Mouse (Mus musculus) heart, adult 18-20 months (tissue): ENCODE results near the gene Ddx20. TPM values are rescaled to one million over a fixed set of nuclear protein-coding genes. Genes with fewer than 3 reads are reported as not detected.
A peak's percentile ranks its signal among the peaks of the same experiment; 100 is the strongest.

Experiments used
- DNase-seq, 2 experiments: peaks; one replicate each; pipeline ENCODE4 v3.0.0; 2021 to 2022; ENCODE audit warnings: mixed read lengths in 1 of 2
- total RNA-seq, 2 experiments: library from RNA; stranded (reverse); gene quantifications; 2 replicates each; pipeline ENCODE4 v1.2.3; 2021

Gene Ddx20
- total RNA-seq, 2 experiments from 2014 or later, result 11.4 to 11.5 TPM

DNA sequence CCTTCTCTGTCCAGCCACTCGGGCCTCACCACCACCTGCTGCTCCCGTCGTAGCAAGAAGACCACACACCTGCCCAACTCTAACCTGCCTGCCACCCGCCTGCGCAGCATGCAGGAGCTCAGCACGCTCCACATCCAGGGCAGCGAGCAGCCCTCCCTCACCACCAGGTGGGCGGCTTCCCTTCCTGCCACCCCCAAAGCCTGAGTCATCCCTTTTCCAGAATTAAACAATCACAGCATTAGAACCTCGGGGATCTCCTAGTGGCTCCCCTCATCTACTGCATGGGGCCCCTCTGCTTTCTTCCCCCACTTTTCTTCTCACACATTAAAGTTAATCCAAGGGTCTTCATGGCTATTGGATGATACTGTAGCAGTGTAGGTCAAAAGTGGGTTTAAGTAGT is 19.2 kb downstream of the Ddx20 start:
- no peak for DNase-seq

GRCm38 (mm10) chr3:105666996-105667523 is 20.3 kb downstream of the Ddx20 start:
- DNase-seq, result no peak

DNA sequence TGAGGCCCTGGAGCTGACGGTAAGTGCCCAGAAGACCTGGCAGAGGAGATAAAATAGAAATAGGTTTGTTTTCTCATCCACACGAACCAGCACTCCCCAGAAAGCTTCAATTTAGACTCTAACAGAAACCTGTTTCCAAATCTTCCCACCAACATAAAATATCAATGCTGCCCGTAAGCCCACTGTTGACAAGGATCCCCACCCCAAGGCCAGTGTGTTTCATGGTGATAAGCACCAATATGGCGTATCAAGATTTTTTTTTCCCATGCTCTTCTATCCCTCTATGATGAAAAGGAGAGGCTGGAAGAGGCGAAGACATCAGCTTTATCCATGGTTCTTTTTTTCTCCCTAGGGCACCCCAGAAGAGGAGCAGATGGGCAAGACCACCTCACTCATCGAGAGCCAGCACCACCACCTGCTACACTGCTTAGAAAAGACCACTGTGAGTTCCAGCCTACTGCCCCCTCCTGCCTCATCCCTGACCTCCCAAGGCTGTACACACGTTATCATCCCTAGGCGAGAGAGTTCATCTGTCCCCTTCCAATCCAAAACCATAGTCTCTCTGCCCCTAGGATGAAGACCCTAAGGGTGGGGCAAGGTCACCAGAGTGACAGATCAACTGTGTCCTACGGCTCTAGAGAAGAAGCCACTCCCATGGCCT is 22.1 kb downstream of the Ddx20 start:
- no peak for DNase-seq

DNA sequence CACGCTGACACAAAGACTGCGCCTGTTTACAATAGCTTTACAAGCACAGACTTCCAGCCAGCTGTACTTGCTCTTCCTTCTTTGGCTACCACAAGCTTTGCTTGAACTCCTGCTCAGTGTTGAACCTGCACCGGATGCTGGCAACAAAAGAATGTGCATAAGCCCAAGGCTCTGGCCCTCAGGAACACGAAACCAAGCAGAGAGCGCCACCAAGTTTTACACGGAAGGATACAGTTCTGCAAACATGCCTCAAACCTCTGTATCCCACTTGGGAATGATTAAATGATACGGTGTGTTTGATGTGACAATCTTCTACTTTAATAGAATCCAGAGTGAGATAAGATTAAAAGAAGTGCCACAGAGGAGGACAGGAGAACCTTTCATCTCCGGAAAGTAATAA is 24.3 kb downstream of the Ddx20 start:
- DNase-seq, result no peak

DNA sequence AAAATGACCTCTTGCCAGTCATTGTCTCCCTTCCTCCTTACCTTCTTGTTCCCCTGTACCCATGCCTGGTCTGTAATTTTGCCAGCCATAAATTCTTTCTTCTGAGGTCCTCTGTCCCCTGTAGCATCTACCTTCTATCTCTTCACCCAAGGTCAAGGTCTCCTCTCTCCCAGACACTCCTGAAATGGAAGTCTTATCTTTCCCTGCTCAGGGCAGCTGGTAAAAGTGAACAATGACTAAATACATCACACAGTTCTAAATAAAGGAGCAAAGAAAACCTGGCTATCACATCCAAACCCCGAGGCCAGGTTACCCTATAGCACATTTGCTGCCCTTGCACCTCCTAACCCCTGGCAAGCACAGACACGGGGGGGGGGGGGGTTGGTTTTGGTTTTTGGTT is 26.8 kb downstream of the Ddx20 start:
- DNase-seq, result peak in 1 of 2 experiments; percentile 34

- peak in 1 of 2 experiments; percentile 25 for DNase-seq
Observed at GRCm38 (mm10) chr3:105655031-105655585, 32.3 kb downstream of the Ddx20 start.

- no peak for DNase-seq
Observed at GRCm38 (mm10) chr3:105653544-105654380, 33.6 kb downstream of the Ddx20 start.

DNA sequence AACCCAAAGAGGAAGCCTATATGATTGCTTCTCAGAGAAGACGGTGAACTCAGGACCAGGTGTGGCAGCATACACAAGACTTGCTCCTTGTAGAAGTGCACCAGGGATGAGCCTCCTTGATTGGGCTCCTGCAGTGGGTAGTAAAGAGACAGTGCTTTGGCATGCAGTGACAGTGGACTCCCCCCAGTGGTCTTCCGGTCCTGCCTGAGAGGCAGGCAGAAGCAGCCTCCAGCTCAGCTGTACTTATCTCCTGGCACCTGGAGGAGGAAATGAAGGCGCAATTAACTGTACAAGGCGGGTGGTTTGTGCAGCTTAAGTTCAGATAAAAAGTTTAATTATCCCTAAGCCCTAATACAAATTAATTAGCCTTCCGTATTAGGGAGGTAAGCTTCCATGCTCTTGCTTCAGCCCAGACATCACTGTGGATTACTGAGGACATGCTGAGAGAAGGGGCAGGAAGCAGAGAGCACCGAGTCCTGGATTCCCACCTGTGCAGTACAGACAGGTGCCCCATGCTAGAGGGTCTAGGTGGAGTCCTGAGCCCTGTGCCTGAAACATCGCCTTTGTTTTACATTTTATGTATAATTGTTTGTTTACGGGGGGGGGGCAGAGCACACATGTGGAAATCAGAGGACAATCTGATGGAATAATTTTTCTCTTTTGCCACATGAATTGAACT is 38.3 kb downstream of the Ddx20 start:
- DNase-seq, result no peak

GRCm38 (mm10) chr3:105643566-105643965 is 43.8 kb downstream of the Ddx20 start:
- DNase-seq, result no peak

- DNase-seq, result peak; percentile 65 to 67
Observed at GRCm38 (mm10) chr3:105642186-105642585, 45.2 kb downstream of the Ddx20 start.

DNA sequence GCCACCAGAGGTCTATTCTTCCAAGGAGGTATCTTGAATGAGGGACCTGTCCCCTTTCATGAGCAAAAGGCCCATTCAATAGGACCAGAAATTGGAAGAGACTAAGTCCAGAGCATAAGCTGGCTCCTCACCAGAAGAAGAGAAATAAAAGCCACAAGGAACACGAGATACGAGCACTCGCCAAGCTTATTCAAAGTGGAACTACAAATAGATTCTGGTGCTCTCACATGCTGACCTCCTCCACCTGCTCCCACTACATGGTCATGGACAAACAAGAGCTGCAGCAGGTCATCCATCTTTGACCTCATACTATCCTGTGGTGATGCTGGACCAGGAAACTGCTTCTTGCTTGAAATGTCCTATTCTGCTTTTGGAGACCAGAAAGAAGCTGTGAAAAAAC is 54.4 kb downstream of the Ddx20 start:
- DNase-seq, result peak in 1 of 2 experiments; percentile 42

- DNase-seq, result no peak
Observed at GRCm38 (mm10) chr3:105632296-105632695, 55.1 kb downstream of the Ddx20 start.

Other genes with a start within 250 kb of the Ddx20 start
- 1 to 10 TPM; 8.2 to 8.5 TPM for gene Kcnd3, start 235.2 kb downstream of the Ddx20 start, total RNA-seq
- gene Inka2, start 17.0 kb upstream of the Ddx20 start, total RNA-seq, result 10 to 100 TPM; 16.4 to 16.5 TPM
- gene Rap1a, start 113.8 kb upstream of the Ddx20 start, total RNA-seq, result 100 to 1,000 TPM; 106 to 109 TPM
- not detected for gene Adora3, start 183.3 kb upstream of the Ddx20 start, total RNA-seq
- under 1 TPM in 1 of 2 experiments, not detected in 1; 0.30 TPM for gene Tmigd3, start 183.3 kb upstream of the Ddx20 start, total RNA-seq
- under 1 TPM; 0.15 to 0.41 TPM for gene I830077J02Rik, start 245.1 kb upstream of the Ddx20 start, total RNA-seq